Mouse (Mus musculus) T-helper 17 cell (primary cell): ENCODE data around the gene Odf3.

Experiments
- in situ Hi-C, 2 experiments: fragments of 300-600 bp; cut with MboI, MseI; formaldehyde crosslinking; loops; 1 replicate in 1 of 2; 2 replicates in 1 of 2; pipeline ENCODE4 v1.15.1; 2025; ENCODE audit warnings: high pct_unique_total_duplicates in 2 of 2

Gene Odf3

DNA sequence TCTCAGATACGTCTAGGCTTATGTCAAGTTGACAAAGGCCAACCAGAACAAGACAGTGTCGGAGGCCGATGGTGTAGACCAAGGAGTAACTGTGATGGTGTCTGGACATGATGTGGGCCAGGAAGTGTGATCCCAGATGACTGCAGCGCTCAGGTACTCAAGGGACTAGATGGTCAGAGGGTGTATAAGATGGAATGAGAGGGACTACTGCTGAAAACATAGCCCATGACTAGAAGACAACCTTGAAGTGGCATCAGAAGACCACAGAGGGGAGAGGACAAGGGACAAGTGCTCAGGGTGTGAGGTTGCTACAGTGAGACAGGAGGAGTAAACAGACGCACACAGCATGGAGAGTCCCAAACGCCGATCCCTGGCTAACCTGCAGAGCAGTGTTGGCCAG lies 3.8 kb upstream of the Odf3 start:
- in situ Hi-C loops, result loop anchor here (5.0 to 10.0 kb wide), 5 partner anchors 58 to 1801 kb away; partner anchors contain the start of genes Cox8b (in 1 of the 2) and Ifitm3 (in 1 of the 2)

DNA sequence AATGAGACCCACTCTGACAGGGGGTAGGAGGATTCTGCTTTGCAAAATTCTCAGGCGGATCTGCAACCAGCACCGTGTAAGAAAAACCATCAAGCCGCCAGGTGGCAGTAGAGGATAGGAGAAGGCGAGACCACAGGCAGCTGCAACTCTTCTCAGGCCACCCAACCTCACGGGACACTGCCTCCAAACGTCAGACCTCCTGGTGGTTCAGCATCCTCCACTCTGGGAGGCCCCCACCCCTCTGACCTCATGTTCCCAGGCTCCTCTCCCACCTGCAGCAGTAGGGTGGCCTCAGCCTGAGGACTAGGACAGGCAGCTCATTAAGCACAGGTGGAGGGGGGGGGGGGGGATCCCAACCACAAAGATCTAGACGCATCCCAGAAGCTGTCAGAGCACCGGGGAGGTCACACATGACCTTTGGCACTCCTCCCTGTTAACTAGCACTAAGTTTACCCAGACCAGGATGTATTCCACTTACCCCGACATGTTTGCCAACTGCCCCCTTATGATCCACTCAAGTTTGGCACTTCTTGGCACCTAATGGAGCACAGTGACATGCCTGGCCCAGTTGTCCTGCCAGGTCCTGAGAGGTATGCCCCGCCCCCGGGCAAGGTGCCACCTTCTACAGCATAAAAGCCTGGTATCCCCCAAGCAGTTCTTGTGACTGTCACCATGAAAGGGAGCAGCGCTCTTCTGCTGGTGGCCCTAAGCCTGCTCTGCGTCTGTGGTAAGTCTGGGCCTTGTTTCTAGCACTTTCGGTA lies 2.5 kb upstream of the Odf3 start, which contains the start of gene Scgb1c1:
TSS of gene Scgb1c1 (plus strand) at position 643 of the 761 bp plus-strand sequence.
- in situ Hi-C loops, result loop anchor here (5.0 to 10.0 kb wide), 5 partner anchors 57 to 1800 kb away; partner anchors contain the start of genes Cox8b (in 2 of the 2) and Ifitm3 (in 1 of the 2)

DNA sequence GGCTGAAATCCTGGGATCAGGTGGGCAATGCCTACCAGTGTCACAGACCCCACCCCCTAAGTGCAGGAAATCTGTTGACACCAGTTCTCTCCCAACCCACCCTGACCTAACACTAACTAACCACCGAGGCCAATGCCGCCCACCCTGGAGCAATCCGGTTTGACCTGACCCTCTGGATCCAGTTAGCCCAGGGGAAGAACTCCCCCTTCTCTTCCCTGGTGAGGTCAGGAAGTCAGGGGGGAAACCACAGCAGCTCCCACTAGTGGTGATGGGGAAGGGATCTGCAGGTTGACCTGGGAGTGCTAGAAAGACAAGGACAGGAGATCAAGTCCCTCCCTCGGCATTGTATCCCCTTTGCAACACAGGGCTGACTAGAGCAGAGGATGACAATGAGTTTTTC lies 1.9 kb upstream of the Odf3 start:
- in situ Hi-C loops, result loop anchor here (5.0 to 10.0 kb wide), 3 partner anchors 57 to 1799 kb away; partner anchors contain the start of gene Cox8b (in 1 of the 2)

DNA sequence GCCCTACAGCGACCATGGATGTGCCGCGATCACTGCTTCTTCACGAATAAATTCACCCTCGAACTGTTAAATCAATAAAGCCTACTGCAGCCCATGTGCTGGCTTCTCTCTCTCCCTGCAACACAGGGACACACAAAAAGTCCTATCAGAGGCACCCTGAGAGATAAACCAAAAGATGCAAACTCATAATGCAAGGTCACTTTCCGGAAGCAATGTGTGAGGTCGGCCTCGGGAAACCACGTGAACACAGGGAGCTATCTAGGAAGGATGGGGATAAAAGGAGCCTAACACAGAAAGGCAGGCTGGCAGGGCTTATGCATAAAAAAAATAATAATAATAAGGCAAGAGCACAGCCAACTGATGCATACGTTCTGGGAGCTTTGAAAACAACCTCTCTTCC lies 929 bp upstream of the Odf3 start:
- in situ Hi-C loops, result loop anchor here (5.0 to 10.0 kb wide), 3 partner anchors 56 to 1798 kb away; partner anchors contain the start of gene Cox8b (in 1 of the 2)

DNA sequence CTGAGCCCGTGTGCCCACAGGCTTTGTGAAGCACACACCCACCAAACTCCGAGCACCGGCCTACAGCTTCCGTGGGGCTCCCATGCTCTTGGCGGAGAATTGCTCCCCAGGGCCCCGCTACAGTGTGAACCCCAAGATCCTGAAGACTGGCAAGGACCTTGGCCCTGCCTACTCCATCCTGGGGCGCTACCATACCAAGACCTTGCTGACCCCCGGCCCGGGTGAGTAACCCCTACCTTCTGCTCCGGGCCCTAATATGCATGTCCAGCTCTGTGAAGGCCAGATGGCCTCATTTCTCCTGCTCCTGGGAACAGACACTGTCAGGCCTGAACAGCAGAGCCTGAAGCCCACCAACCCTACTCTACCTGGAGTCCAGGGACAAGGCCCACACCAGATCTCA lies 986 bp downstream of the Odf3 start:
- in situ Hi-C loops, result loop anchor here (5.0 to 10.0 kb wide), 3 partner anchors 54 to 1796 kb away; partner anchors contain the start of gene Cox8b (in 1 of the 2)

DNA sequence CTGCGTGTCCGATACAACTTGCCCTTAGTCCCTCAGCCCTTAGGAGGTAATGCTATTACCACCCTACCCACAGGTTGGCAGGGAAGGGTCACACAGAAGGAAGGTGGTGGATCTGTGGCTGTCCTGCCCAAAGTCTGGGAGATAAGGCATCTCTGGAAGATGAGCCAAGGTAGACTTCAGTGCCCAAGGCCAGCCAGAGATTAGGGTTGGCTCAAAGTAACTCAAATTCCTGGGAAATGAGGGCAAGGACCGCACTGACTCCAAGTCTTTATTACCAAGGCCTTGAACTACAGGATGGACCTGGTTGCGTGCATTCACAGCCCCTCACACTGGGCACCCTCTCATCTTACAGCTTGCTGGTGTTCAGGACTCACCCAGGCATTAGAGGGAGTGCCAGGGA lies 4.3 kb downstream of the Odf3 start:
- in situ Hi-C loops, result no loop called here

DNA sequence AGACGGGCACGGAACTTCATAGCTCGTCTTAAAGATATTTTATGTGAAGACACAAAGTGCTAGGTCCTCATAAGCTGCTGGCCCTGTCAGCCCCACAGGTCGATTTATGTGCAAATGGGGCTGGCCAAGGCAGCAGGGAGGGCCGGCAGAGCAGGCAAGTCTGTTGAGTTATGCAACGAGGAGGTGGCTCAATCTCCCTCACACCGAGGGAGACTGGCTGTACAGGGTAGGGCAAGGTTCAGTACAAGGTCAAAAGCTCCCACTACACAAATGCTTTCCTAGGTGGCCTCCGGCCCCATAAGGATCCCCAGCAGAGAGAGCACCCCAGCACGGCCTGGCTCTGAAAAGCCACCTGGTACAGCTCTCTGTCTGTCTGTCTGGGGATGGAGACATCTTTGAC lies 5.8 kb downstream of the Odf3 start:
- in situ Hi-C loops, result no loop called here

DNA sequence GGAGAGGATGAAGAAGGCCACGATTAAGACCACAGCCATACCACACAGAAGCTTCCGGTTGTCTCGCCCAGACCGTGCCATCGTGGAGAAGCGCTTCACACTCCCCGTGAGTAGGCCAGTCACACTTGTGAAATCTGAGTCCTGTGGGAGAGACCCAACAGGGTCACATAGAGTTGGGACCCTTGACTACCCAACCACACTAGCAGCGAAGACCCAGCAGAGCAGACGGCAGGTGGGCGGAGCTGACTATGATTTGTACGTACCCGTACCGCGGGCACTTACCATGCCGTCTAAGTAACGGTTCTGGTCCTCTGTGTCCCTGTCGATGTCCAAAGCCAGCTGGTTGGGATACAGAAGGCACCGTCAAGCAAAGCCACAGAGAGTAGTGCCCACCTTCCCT lies 6.9 kb downstream of the Odf3 start:
- in situ Hi-C loops, result no loop called here

DNA sequence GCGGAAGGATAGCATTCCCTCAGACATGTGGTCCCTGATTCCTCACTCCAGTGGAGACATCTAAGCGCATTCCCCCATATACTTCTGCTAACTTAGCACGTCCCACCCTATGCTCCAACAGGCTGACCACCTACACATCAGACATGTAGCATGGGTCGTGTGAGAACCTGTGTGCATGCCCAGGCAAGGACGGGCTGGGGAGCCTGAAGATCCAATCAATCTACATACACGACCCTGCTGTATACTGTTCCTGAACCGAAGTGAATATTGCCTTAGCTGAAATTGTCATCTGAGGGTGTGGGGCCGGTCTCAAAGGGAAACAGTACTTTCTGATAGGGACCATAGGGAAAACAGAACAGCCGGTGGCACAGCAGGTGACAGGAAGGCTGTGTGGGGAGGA lies 7.6 kb downstream of the Odf3 start:
- in situ Hi-C loops, result no loop called here

DNA sequence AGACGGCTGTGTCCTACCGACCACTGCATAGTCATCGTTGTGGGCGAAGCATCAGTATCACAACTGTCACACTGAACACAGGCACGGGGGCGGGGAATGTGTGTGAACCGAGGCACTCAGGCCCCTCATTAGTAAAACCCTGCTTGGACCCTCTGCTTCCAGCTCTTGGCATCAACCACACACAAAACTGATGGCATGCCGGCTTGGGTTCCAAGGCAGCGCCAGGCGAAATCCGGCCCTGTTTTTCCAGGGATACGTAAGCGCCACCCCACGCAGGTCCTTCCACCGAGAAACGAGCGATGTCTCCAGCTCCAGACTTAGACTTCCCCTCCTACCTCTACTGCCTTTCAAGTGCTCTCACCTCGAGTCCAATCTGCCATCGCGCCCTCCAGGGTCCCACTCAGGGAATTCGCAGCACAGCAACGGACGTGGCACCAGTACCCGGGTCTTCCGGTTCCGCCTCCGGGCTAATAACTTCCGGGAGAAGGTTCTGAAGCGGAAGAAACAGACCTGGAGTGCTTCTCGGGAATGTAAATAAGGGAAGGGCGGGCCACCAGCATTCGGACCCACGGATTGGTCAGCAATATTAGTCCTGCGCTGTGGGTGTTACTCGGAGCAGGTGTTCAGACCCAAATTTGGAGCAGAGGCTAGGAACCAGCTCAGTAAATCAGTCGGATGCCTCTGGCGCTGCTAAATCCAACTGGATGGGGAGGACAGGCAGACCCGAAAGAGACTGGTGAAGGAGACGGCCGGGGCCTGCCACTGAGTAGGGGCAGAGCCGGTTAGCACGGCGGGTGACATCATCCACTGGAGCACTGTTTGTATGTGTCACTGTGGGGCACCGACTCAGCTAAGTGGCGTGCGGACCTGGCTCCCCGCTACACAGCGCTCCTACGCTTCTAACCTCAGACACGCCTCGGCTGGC lies 8.5 kb downstream of the Odf3 start, which contains the start of gene Gm45785:
TSS of gene Gm45785 (minus strand) at position 472 of the 925 bp plus-strand sequence.
- in situ Hi-C loops, result no loop called here

DNA sequence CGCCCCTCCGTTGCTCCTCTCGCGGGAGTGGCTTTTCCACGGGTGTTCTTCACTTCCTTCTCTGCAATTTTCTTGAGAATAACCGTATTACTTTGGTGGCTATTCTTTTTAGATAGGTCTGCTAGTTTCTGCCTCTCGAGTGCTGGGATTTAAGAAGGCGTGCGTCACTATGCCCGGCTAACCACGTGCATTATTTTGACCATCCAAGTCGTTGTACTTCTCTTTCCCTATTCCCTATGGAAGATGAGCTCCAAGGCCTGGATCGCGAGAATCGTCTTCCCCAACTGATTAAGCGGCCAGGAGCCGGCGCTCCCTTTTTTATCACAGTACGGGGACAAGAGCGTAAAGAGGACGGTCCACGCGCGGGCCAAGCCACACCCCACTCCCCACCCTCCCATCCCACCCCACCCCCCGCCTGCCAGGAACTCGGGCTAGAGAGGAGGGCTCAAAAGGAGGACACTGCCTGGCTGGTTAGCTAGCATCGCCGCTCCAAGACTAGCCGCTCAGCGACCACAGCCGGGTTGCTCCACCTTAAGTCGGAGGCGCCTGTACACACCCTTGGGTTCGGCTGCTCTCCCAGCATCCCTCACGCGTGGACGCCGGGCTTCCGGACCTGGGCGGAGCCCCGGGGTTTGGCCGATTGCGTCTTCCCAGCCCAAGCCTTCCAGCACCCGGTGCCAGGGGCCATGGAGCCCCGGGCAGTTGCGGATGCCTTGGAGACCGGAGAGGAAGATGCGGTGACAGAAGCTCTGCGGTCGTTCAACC lies 9.4 kb downstream of the Odf3 start, which contains the start of gene Ric8a:
TSS of gene Ric8a (plus strand) at position 173 of the 765 bp plus-strand sequence.
- in situ Hi-C loops, result no loop called here

DNA sequence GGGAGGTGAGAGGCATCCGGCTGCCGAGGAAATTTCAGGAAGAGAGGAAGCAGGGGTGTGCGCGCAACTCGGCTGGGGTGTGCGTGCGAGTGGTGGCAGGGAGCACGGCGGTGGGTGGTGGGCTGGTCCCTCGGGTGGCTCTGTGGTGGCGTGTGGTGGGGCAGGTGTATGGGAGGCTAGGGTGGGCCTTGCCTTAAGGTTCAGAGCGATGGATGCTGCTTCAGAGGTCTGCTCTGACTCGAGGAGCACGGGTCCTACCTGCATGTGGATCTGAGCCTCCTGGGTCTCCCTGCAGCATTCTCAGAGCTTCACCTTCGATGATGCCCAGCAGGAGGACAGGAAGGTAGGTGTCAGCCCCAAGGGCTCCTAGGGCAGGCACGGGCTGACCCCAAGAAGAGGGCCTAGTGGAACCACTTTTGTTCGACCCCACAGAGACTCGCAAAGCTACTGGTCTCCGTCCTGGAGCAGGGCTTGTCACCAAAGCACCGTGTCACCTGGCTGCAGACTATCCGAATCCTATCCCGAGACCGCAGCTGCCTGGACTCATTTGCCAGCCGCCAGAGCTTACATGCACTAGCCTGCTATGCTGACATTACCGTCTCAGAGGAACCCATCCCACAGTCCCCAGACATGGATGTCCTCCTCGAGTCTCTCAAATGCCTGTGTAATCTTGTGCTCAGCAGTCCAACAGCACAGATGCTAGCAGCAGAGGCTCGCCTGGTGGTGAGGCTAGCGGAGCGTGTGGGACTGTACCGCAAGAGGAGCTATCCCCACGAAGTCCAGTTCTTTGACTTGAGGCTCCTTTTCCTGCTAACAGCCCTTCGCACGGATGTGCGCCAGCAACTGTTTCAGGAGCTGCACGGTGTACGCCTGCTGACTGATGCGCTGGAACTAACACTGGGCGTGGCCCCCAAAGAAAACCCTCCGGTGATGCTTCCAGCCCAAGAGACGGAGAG lies 10.2 kb downstream of the Odf3 start, which contains the start of gene Bet1l:
TSS of gene Bet1l (minus strand) at position 28 of the 956 bp plus-strand sequence.
- in situ Hi-C loops, result no loop called here

DNA sequence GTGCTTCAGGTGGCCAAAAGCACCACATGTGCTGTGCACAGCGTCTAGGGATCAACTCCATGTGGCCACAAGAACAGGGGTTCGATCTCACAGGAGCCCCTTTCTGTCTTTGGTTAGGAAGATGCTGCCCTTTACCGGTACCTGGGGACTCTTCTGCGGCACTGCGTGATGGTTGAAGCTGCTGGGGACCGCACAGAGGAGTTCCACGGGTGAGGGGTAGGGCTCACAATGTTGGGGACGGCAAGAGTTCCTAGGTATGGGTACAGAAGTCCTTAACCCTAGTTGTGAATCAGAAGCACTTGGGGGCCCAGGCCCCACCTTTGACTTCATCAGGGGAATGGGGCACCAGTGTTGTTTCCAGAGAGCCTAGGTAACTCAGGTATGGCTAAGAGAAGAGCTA lies 11.1 kb downstream of the Odf3 start:
- in situ Hi-C loops, result no loop called here

DNA sequence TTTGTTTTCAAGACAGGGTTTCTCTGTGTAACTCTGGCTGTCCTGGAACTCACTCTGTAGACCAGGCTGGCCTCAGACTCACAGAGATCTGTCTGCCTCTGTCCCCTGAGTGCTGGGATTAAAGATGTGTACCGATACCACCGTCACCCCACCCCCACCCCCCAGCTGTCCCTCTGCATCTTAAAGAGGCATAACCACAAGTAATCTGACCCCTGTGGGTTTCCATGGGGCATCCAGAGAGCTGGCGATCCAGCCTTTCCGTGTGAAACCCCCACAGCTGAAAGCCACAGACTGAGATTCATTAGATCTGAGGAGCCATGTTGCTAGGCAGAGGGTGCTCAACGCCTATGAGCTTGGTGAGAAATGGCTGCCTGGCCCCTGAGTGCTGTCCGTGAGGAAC lies 12.4 kb downstream of the Odf3 start:
- in situ Hi-C loops, result no loop called here

DNA sequence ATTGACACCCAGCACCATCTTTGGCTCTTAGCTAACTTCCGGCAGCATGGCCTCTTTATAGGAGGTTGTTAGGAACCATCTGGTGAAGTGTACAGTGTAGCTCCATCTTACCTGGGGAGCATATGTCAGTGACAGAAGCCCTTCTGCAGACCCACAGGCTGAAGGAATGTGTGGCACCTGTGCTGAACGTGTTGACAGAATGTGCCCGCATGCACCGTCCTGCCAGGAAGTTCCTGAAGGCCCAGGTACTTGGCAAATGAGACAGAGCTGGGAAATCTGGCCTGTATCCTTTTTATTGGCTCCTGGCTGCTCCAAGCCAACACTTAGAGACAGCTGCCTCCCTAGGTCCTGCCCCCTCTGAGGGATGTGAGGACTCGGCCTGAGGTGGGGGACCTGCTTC lies 13.1 kb downstream of the Odf3 start:
- in situ Hi-C loops, result no loop called here

DNA sequence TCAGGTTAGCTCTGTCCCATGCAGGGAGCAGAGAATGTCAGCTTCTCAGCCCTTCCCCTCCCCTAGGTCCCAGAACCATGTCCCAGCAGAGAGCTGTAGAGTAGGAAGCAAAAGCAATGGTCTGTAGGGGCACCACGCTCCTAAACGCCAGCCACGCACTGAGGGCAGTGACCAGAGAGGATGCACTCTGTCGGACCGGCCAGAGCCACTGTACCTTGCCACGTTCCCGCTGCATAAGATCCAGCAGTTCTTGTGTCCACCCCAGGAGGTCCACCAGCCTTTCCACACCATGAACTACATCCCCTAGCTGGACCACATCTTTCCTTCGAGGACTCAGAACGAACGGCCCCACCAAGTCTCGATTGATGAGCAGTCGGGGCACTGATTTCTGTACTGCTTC lies 17.2 kb downstream of the Odf3 start:
- in situ Hi-C loops, result no loop called here

DNA sequence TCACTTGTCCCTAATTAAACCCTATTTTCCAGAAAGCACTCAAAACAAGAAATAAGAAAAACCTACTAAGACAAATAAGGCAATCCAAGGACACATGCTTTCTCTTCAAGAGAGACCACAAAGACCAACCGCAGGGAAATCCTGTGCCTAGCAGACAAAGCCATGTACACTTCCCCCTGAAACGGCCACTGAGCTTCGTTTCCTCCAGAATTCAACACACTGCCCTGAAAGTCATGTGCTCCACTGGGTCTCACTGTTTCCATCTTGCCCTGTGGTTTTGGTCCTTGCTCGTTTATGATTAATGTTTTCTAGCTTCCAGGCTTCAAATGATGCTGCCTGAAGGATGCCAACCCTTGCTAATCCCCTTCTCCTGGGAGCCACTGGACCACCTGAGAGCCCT lies 26.6 kb downstream of the Odf3 start:
- in situ Hi-C loops, result no loop called here

DNA sequence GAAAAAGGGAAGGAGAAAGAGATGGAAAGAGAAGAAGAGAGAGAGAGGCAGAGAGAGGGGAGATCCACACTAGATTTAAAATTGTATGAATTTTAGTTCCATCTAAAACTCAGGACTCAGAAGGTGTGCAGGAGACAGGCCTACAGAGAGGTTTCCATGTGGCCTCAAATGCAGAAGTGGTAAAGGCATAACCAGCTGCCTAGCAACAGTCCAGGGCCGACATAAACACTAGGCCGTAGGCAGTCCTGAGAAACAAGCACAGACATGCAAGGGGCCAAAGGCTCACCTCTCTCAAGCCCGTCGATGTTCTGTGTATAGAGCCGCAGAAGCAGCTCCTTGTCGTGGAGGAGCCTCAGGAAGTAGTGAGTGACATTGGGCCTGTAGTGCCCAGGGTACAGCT lies 29.8 kb downstream of the Odf3 start:
- in situ Hi-C loops, result no loop called here

DNA sequence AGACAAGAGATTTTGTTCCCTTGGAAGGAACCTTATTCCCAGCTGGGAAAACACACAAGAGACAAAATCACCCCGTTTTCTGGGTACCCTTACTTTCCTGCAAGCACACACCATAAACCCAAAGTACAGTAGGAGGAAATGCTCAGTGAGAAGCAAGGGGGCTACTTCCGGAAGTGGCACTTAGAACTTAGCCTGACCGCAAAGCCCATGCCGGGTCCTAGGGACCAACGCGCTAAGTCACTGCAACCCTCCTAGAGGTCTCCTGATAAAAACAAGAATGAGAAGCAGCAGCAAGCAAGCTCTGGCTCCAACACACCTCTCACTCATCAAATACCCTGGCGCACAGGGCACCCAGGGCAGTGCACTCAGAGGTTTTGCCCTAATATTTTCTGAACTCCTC lies 31.8 kb downstream of the Odf3 start:
- in situ Hi-C loops, result no loop called here

DNA sequence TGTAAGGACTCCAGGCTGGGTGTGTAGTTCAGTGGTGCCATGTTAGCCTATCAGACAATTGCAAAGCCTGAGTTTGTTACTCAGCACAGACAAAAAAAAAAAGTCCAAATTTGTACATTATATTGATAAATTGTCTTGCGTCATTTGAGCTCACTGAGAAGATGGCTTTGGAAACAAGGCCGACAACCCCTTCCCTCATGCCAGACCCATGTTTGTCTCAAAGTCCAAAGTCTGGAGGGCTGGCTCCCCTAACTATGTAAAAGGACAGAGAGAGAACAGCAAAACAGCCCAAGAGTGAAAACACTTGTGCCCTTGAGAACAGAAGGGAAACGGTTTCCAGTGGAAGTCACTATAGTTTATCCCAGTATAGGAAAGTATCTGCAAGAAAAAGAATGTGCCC lies 32.8 kb downstream of the Odf3 start:
- in situ Hi-C loops, result no loop called here
